Mouse (Mus musculus): ENCODE measurements around the gene Rab3a.

Rab3a gene

GRCm38 (mm10) chr8:70802786-70803510, 48.5 kb downstream of the Rab3a start:
- DNase-seq, result no peak

- DNase-seq, result peak; percentile 82
Measured at GRCm38 (mm10) chr8:70803761-70804480, 49.4 kb downstream of the Rab3a start.

- DNase-seq, result peak; percentile 94
Measured at GRCm38 (mm10) chr8:70804481-70805206, 50.2 kb downstream of the Rab3a start, which contains the start of gene Mast3. Gene Mast3 (minus strand): TSS chr8:70805054.

- DNase-seq, result no peak
Measured at GRCm38 (mm10) chr8:70806541-70806940, 52.1 kb downstream of the Rab3a start.

- DNase-seq, result no peak
Measured at GRCm38 (mm10) chr8:70807304-70807703, 52.8 kb downstream of the Rab3a start.

- no peak for DNase-seq
Measured at GRCm38 (mm10) chr8:70808239-70808638, 53.8 kb downstream of the Rab3a start, which contains the start of gene Il12rb1. Gene Il12rb1 (plus strand): TSS chr8:70808449.

Data from liver (tissue).